Comparison of ENCODE assay signal across 8 mouse cellular contexts in the genomic region with DNA sequence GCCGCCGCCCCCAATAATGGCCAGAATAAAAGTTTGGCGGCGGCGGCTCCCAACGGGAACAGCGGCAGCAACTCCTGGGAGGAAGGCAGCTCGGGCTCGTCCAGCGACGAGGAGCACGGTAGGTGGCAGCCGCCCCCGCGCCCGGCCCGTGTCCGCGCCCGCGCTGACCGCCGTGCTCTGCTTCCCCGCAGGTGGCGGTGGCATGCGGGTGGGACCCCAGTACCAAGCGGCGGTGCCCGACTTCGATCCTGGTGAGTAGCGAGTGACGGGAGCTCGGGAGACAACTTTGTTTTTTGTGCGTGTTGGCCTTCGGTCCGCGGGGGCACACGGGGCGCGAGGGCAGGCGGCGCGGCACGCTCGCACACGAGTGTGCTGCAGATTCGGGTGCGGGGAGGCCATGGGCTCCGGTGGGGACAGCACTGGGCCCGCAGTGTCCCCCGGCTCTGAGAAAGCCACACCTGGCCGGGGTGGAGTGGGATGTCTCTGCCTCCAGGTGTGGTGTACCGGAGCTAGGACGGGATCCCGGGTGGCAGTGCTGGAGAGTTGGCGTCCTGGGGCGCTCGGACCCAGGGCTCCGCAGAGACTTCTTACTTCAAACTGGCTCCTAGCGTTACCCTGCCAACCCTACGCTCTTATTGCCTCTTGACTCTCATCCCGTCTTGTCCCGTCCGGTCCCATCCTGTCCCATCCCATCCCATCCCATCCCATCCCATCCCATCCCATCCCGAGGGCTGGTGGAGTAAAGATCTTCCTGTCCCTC. TPM values are rescaled to one million over a fixed set of nuclear protein-coding genes. Genes with fewer than 3 reads are reported as not detected.
DNase-seq lines count a peak whose midpoint lies in the region; ATAC-seq and TF ChIP-seq lines count a peak whose summit lies in the region.

No protein-coding gene starts in this region.

- under 1% methylated on average over 65 of the region's 65 CpGs for WGBS in liver, embryonic 12.5 days (ENCODE audit: insufficient replicate concordance)
- under 1% methylated on average over 62 of the region's 65 CpGs for WGBS in neural tube, embryonic 11.5 days
- under 1% methylated on average over 65 of the region's 65 CpGs for WGBS in stomach, postnatal 0 days

- no peak for TF ChIP-seq EP300 in stomach, postnatal 0 days (optimal IDR thresholded peaks at IDR 0.05)

- peak; percentile 42 for DNase-seq in cerebellum, adult 11 months
- peak; percentile 58 to 66 for DNase-seq in cerebellum, postnatal 14 days
- peak; percentile 15 to 32 for DNase-seq in gastrocnemius, postnatal 36 days
- peak; percentile 21 for DNase-seq in kidney, adult 11 months
- peak; percentile 35 for DNase-seq in neural tube, embryonic 11.5 days (ENCODE audit: low spot score)
- DNase-seq in stomach, postnatal 0 days (ENCODE audit: low spot score): peak; percentile 50

- peaks cover 68% of the 10 kb centered on the region for H3K4me1 ChIP-seq in liver, embryonic 12.5 days
- H3K4me1 ChIP-seq in neural tube, embryonic 11.5 days (ENCODE audit: control insufficient read depth, insufficient read depth, low read length): peaks cover 6% of the 10 kb centered on the region; the same call in 1 of the 2 replicates
- no peaks in the 10 kb centered on the region for H3K4me1 ChIP-seq in stomach, postnatal 0 days (replicated peaks; ENCODE audit: control insufficient read depth, insufficient read depth)

- peak overlapping the region; percentile 98 for H3K9ac ChIP-seq in liver, embryonic 12.5 days
- peak overlapping the region; percentile 88 for H3K9ac ChIP-seq in neural tube, embryonic 11.5 days (ENCODE audit: low read length)
- peak overlapping the region; percentile 96 for H3K9ac ChIP-seq in stomach, postnatal 0 days (ENCODE audit: low read length)

- intact Hi-C loops in gastrocnemius, postnatal 36 days (cut with DNase I): no loop called here

- no peaks in the 10 kb centered on the region for H3K27me3 ChIP-seq in liver, embryonic 12.5 days (replicated peaks)
- H3K27me3 ChIP-seq in neural tube, embryonic 11.5 days (ENCODE audit: control insufficient read depth, insufficient read depth, low read length): no peaks in the 10 kb centered on the region
- H3K27me3 ChIP-seq in stomach, postnatal 0 days (ENCODE audit: control insufficient read depth, insufficient read depth, low read length): no peaks in the 10 kb centered on the region

- H3K9me3 ChIP-seq in liver, embryonic 12.5 days (replicated peaks): no peaks in the 10 kb centered on the region
- H3K9me3 ChIP-seq in neural tube, embryonic 11.5 days (ENCODE audit: control insufficient read depth, low read length): no peaks in the 10 kb centered on the region
- H3K9me3 ChIP-seq in stomach, postnatal 0 days (ENCODE audit: control insufficient read depth, low read length): no peaks in the 10 kb centered on the region

- H3K27ac ChIP-seq in liver, embryonic 12.5 days: peak overlapping the region; percentile 99
- H3K27ac ChIP-seq in neural tube, embryonic 11.5 days (ENCODE audit: low read depth, low read length): peak overlapping the region; percentile 98
- H3K27ac ChIP-seq in stomach, postnatal 0 days (replicated peaks): peak overlapping the region; percentile 97

- no peak for ATAC-seq in cerebellum, adult (ENCODE audit: insufficient number of reproducible peaks, low FRiP score, low TSS enrichment)
- ATAC-seq in liver, embryonic 12.5 days: no peak
- peak; percentile 11; the same call in 1 of the 2 replicates for ATAC-seq in neural tube, embryonic 11.5 days (ENCODE audit: insufficient read depth, low FRiP score, low TSS enrichment)
- no peak for ATAC-seq in stomach, postnatal 0 days (ENCODE audit: low FRiP score, low TSS enrichment)

- H3K36me3 ChIP-seq in liver, embryonic 12.5 days: peaks cover 23% of the 10 kb centered on the region
- peaks cover 2% of the 10 kb centered on the region; the same call in 1 of the 2 replicates for H3K36me3 ChIP-seq in neural tube, embryonic 11.5 days (ENCODE audit: control insufficient read depth, insufficient read depth, low read length)
- no peaks in the 10 kb centered on the region for H3K36me3 ChIP-seq in stomach, postnatal 0 days (ENCODE audit: control insufficient read depth, insufficient read depth, low read length)

- H3K4me3 ChIP-seq in liver, embryonic 12.5 days: peak overlapping the region; percentile 100
- H3K4me3 ChIP-seq in neural tube, embryonic 11.5 days (ENCODE audit: low read depth, low read length): peak overlapping the region; percentile 98
- peak overlapping the region; percentile 89 for H3K4me3 ChIP-seq in stomach, postnatal 0 days (ENCODE audit: low read depth, low read length)

- H3K4me2 ChIP-seq in liver, embryonic 12.5 days: peak overlapping the region; percentile 99
- H3K4me2 ChIP-seq in neural tube, embryonic 11.5 days (ENCODE audit: low read depth): peak overlapping the region; percentile 60
- peak overlapping the region; percentile 93 for H3K4me2 ChIP-seq in stomach, postnatal 0 days (replicated peaks; ENCODE audit: low read depth)

- no peak; the same call in none of the 2 replicates for TF ChIP-seq CTCF in stomach, postnatal 0 days (IDR thresholded peaks at IDR 0.05; ENCODE audit: low read depth)

RNA-seq across cellular contexts. Expression of a gene that starts 0.8 kb away (rescaled TPM):
- 1 to 10 TPM; 7.1 to 7.3 TPM for total RNA-seq in gastrocnemius, postnatal 36 days (2021)
- polyA plus RNA-seq in liver, embryonic 12.5 days (2016; fragmentation: Nextera tagmentation; extraction: Ambion mirVana): 8.5 and 10.4 TPM in 2 replicates
- polyA plus RNA-seq in neural tube, embryonic 11.5 days (2014; fragmentation: Nextera tagmentation; extraction: Ambion mirVana): 15.3 and 16.1 TPM in 2 replicates
- 7.9 and 10.5 TPM in 2 replicates for polyA plus RNA-seq in stomach, postnatal 0 days (2015; fragmentation: Nextera tagmentation; extraction: Ambion mirVana)
